Mouse (Mus musculus) left cerebral cortex, postnatal 10 days (tissue): ENCODE results near the gene Abca6. TPM values are rescaled to one million over a fixed set of nuclear protein-coding genes. Genes with fewer than 3 reads are reported as not detected.
A peak's percentile ranks its signal among the peaks of the same experiment; 100 is the strongest.

ENCODE experiments used
- DNase-seq, 2 experiments: peaks; one replicate each; pipeline ENCODE4 v3.0.0; 2021 to 2022; ENCODE audit warnings: low spot score in 2 of 2, mixed read lengths in 1 of 2; ENCODE audit errors: extremely low spot score in 1 of 2
- intact Hi-C: fragments of 180-260 bp; cut with DNase I; formaldehyde crosslinking; loops from one replicate; pipeline ENCODE4 v1.15.1; 2025
- total RNA-seq, 2 experiments: library from RNA; stranded (reverse); gene quantifications; 2 replicates each; pipeline ENCODE4 v1.2.3; 2021

The Abca6 gene
- 1 to 10 TPM; 1.1 to 1.4 TPM for total RNA-seq

GRCm38 (mm10) chr11:110251534-110251933 lies at the start of gene Abca6:
TSS of gene Abca6 (minus strand) at chr11:110251776.
- intact Hi-C loops: no loop called here
- DNase-seq: no peak

GRCm38 (mm10) chr11:110297917-110298533 lies 46.4 kb upstream of the Abca6 start:
- no peak for DNase-seq
- intact Hi-C loops: no loop called here

GRCm38 (mm10) chr11:110290586-110290985 lies 39.0 kb upstream of the Abca6 start:
- no peak for DNase-seq
- intact Hi-C loops: no loop called here

- intact Hi-C loops: no loop called here
- no peak for DNase-seq
Measured at GRCm38 (mm10) chr11:110288423-110288822, 36.8 kb upstream of the Abca6 start.

GRCm38 (mm10) chr11:110287694-110288093 lies 36.1 kb upstream of the Abca6 start:
- peak in 1 of 2 experiments; percentile 25 for DNase-seq
- intact Hi-C loops: no loop called here

- intact Hi-C loops: no loop called here
- DNase-seq: no peak
Measured at GRCm38 (mm10) chr11:110286331-110286730, 34.8 kb upstream of the Abca6 start.

GRCm38 (mm10) chr11:110284849-110285248 lies 33.3 kb upstream of the Abca6 start:
- intact Hi-C loops: no loop called here
- no peak for DNase-seq

GRCm38 (mm10) chr11:110284185-110284787 lies 32.7 kb upstream of the Abca6 start:
- intact Hi-C loops: no loop called here
- no peak for DNase-seq

GRCm38 (mm10) chr11:110274794-110275193 lies 23.2 kb upstream of the Abca6 start:
- no peak for DNase-seq
- intact Hi-C loops: loop anchor here (10.0 kb wide), 2 partner anchors 320 to 620 kb away; no protein-coding TSS in a partner anchor

- peak; percentile 49 to 57 for DNase-seq
- intact Hi-C loops: loop anchor here (10.0 kb wide), 2 partner anchors 317 to 617 kb away; no protein-coding TSS in a partner anchor
Measured at GRCm38 (mm10) chr11:110271745-110272144, 20.2 kb upstream of the Abca6 start.

GRCm38 (mm10) chr11:110268244-110268844 lies 16.8 kb upstream of the Abca6 start:
- intact Hi-C loops: loop anchor here (1.0 kb wide), 1 partner anchor 395 kb away; no protein-coding TSS in a partner anchor
- DNase-seq: peak; percentile 72 to 91

GRCm38 (mm10) chr11:110267232-110267631 lies 15.7 kb upstream of the Abca6 start:
- no peak for DNase-seq
- intact Hi-C loops: no loop called here

GRCm38 (mm10) chr11:110266757-110267156 lies 15.2 kb upstream of the Abca6 start:
- intact Hi-C loops: no loop called here
- DNase-seq: no peak

- no peak for DNase-seq
- intact Hi-C loops: no loop called here
Measured at GRCm38 (mm10) chr11:110261867-110262266, 10.3 kb upstream of the Abca6 start.

GRCm38 (mm10) chr11:110257911-110258310 lies 6.3 kb upstream of the Abca6 start:
- DNase-seq: no peak
- intact Hi-C loops: no loop called here

- DNase-seq: no peak
- intact Hi-C loops: no loop called here
Measured at GRCm38 (mm10) chr11:110257061-110257460, 5.5 kb upstream of the Abca6 start.

GRCm38 (mm10) chr11:110252256-110252655 lies 680 bp upstream of the Abca6 start:
- intact Hi-C loops: no loop called here
- DNase-seq: no peak

- no peak for DNase-seq
- intact Hi-C loops: no loop called here
Measured at GRCm38 (mm10) chr11:110244730-110245129, 6.8 kb downstream of the Abca6 start.

- no peak for DNase-seq
- intact Hi-C loops: no loop called here
Measured at GRCm38 (mm10) chr11:110237466-110237865, 14.1 kb downstream of the Abca6 start.

GRCm38 (mm10) chr11:110232975-110233374 lies 18.6 kb downstream of the Abca6 start:
- DNase-seq: no peak
- intact Hi-C loops: no loop called here
